In genomic region chr11:6463159-6463837, GRCm38 (mm10) we compare ENCODE assay signal across 29 mouse cellular contexts. TPM values are rescaled to one million over a fixed set of nuclear protein-coding genes. Genes with fewer than 3 reads are reported as not detected.
DNase-seq lines count a peak whose midpoint lies in the region; TF ChIP-seq lines count a peak whose summit lies in the region.
"Had no signal": no experiment of that assay in that cellular context is flagged by ENCODE, and none has a peak within 500 bp of the region (broad histone marks: within the 10 kb centered on the region; RNA-seq: fewer than 3 reads in every experiment).

No protein-coding gene starts in this region.

- peak overlapping the region; percentile 14; the same call in 1 of the 2 replicates for H3K4me2 ChIP-seq in CH12.LX (ENCODE audit: insufficient read depth, low read depth, poor library complexity, severe bottlenecking)
- H3K4me2 ChIP-seq: hindbrain, embryonic 12.5 days; intestine, embryonic 15.5 days; midbrain, embryonic 13.5 days had no signal

- peaks cover 10 to 33% of the 10 kb centered on the region in 2 experiments for H3K36me3 ChIP-seq in CH12.LX (replicated peaks in 1 of 2; ENCODE audit: control insufficient read depth in 1 of 2, insufficient read depth in 1 of 2, low read length in 1 of 2)
- H3K36me3 ChIP-seq in limb, embryonic 10.5 days, result peaks cover 37% of the 10 kb centered on the region

- H3K4me3 ChIP-seq in CH12.LX (replicated peaks in 1 of 3; ENCODE audit: low read depth in 2 of 3, low read length in 2 of 3, poor library complexity in 1 of 3), result no peak overlapping the region
- H3K4me3 ChIP-seq in limb, embryonic 10.5 days, result no peak overlapping the region
- H3K4me3 ChIP-seq: gastrocnemius, adult 2 months; hindbrain, embryonic 12.5 days; intestine, embryonic 15.5 days; megakaryocyte, embryonic 14.5 days; midbrain, embryonic 13.5 days had no signal

- TF ChIP-seq CTCF in CH12.LX (conservative IDR thresholded peaks at IDR 0.05 in 1 of 2, IDR thresholded peaks at IDR 0.05 in 1 of 2; ENCODE audit: low read depth in 2 of 2, low read length in 2 of 2), result peak in 1 of 2 experiments; percentile 58; a peak in 2 of 4 replicates

- dilution Hi-C loops in CH12.LX (cut with MboI; ENCODE audit: extremely low pct_ligation_motif_present, extremely low pct_unique_long_range_greater_than_20kb, low sequenced_read_pairs), result no loop called here

- H3K27me3 ChIP-seq in CH12.LX (replicated peaks), result no peaks in the 10 kb centered on the region
- no peaks in the 10 kb centered on the region for H3K27me3 ChIP-seq in limb, embryonic 10.5 days (ENCODE audit: low read depth, poor library complexity, severe bottlenecking)
- H3K27me3 ChIP-seq: hindbrain, embryonic 12.5 days; intestine, embryonic 15.5 days; megakaryocyte, embryonic 14.5 days; midbrain, embryonic 13.5 days had no signal

- no peak overlapping the region for H3K27ac ChIP-seq in CH12.LX (ENCODE audit: insufficient read depth, low read depth)
- H3K27ac ChIP-seq in limb, embryonic 10.5 days, result no peak overlapping the region
- H3K27ac ChIP-seq: gastrocnemius, adult 2 months; hindbrain, embryonic 12.5 days; hindbrain, postnatal 0 days; intestine, embryonic 15.5 days; liver, embryonic 14.5 days; midbrain, embryonic 13.5 days had no signal

- DNase-seq in 416B (ENCODE audit: low read depth) (peak; percentile 43), CH12.LX (ENCODE audit: extremely low read depth) (peak; percentile 62), R1 (ENCODE audit: low read depth, low spot score) (peak; percentile 48)
- peak; percentile 3 for DNase-seq in limb, embryonic 10.5 days (ENCODE audit: low spot score)
- DNase-seq in urinary bladder, postnatal 36 days (ENCODE audit: low spot score in 2 of 2), result no peak
- no peak for DNase-seq in cerebellum, postnatal 25 days
- no peak for DNase-seq in right cerebral cortex, postnatal 36 days (ENCODE audit: low spot score in 2 of 2)
- DNase-seq in adrenal gland, adult 2 months, result no peak
- DNase-seq: adrenal gland, postnatal 25 days; cerebellum, adult 18-20 months; cerebellum, postnatal 10 days; gastrocnemius, adult 2 months; gastrocnemius, postnatal 36 days; heart, postnatal 14 days; kidney, adult 2 months; kidney, postnatal 4 days; layer of hippocampus, adult 9-11 months; liver; lung, adult 2 months; lung, postnatal 10 days; right cerebral cortex, postnatal 14 days; thymus, adult 2 months; thymus, postnatal 36 days had no signal

- peak; percentile 42 for TF ChIP-seq RAD21 in CH12.LX (IDR thresholded peaks at IDR 0.05; ENCODE audit: low read depth, low read length)

- peaks cover 0 to 40% of the 10 kb centered on the region in 2 experiments; a peak in 2 of 4 replicates for H3K4me1 ChIP-seq in CH12.LX (ENCODE audit: control insufficient read depth in 1 of 2, insufficient read depth in 2 of 2)
- H3K4me1 ChIP-seq in limb, embryonic 10.5 days, result no peaks in the 10 kb centered on the region
- H3K4me1 ChIP-seq: hindbrain, embryonic 12.5 days; intestine, embryonic 15.5 days had no signal

- no peak overlapping the region for H3K9ac ChIP-seq in CH12.LX (ENCODE audit: insufficient read depth, low read depth)
- H3K9ac ChIP-seq: hindbrain, embryonic 12.5 days; intestine, embryonic 15.5 days; liver, embryonic 14.5 days; midbrain, embryonic 13.5 days had no signal

- peak; percentile 60; the same call in 1 of the 2 replicates for TF ChIP-seq EP300 in CH12.LX (IDR thresholded peaks at IDR 0.05; ENCODE audit: low read length)

- 92% methylated on average over 6 of the region's 6 CpGs for WGBS in limb, embryonic 10.5 days

- H3K9me3 ChIP-seq in CH12.LX (replicated peaks; ENCODE audit: low read length), result peaks cover 4% of the 10 kb centered on the region
- H3K9me3 ChIP-seq in limb, embryonic 10.5 days (replicated peaks), result no peaks in the 10 kb centered on the region
- H3K9me3 ChIP-seq: intestine, embryonic 15.5 days; midbrain, embryonic 13.5 days had no signal

- no peak for TF ChIP-seq POLR2A in CH12.LX (IDR thresholded peaks at IDR 0.05; ENCODE audit: low read depth, low read length)

- in situ Hi-C loops in CH12.LX (cut with MboI; ENCODE audit: low pct_ligation_motif_present, low pct_unique_long_range_greater_than_20kb, low sequenced_read_pairs), result loop anchor here (25.0 kb wide), 1 partner anchor 299 kb away; no protein-coding TSS in a partner anchor

- peaks cover 7% of the 10 kb centered on the region for H3K79me2 ChIP-seq in CH12.LX (replicated peaks; ENCODE audit: control insufficient read depth, extremely low read depth, insufficient read depth, poor library complexity, severe bottlenecking)

TF ChIP-seq in CH12.LX, 34 proteins besides CTCF, POLR2A, EP300 and RAD21:
- TF ChIP-seq ZNF384 (IDR thresholded peaks at IDR 0.05; ENCODE audit: low read depth, low read length) (peak; percentile 79), MYC (IDR thresholded peaks at IDR 0.05; ENCODE audit: low read depth, low read length) (no peak), MEF2A (IDR thresholded peaks at IDR 0.05; ENCODE audit: borderline replicate concordance, low read depth, low read length) (no peak), SMC3 (IDR thresholded peaks at IDR 0.05; ENCODE audit: low read depth, low read length) (peak; percentile 42)

RNA-seq across cellular contexts. Expression of gene Purb, which starts 12.4 kb away (rescaled TPM):
- total RNA-seq in CH12.LX (2012; rRNA removed) (19.3 and 29.7 TPM in 2 replicates), CH12.LX (2014; rRNA removed) (45.2 and 50.5 TPM in 2 replicates)
- 35.0 and 42.4 TPM in 2 replicates for polyA plus RNA-seq in CH12.LX (2012; ENCODE audit: insufficient read length, low read depth)
- polyA plus RNA-seq in limb, embryonic 10.5 days (2016; fragmentation: Nextera tagmentation; extraction: Ambion mirVana), result 15.9 and 17.9 TPM in 2 replicates
- total RNA-seq in adrenal gland, adult 2 months (2021), result 10 to 100 TPM; 48.9 to 58.7 TPM
- polyA plus RNA-seq in adrenal gland, adult 2 months (2012; rRNA removed), result 10.1 and 11.0 TPM in 2 replicates

RNA-seq across cellular contexts. Expression of gene H2afv, which starts 19.1 kb away (rescaled TPM):
- 51.4 and 73.2 TPM in 2 replicates for total RNA-seq in CH12.LX (2012; rRNA removed)
- total RNA-seq in CH12.LX (2014; rRNA removed), result 37.8 and 46.6 TPM in 2 replicates
- 63.7 and 67.6 TPM in 2 replicates for polyA plus RNA-seq in CH12.LX (2012; ENCODE audit: insufficient read length, low read depth)
- polyA plus RNA-seq in limb, embryonic 10.5 days (2016; fragmentation: Nextera tagmentation; extraction: Ambion mirVana), result 583 and 781 TPM in 2 replicates
- 10 to 100 TPM; 39.2 to 86.1 TPM for total RNA-seq in adrenal gland, adult 2 months (2021)
- polyA plus RNA-seq in adrenal gland, adult 2 months (2012; rRNA removed), result 15.0 and 17.4 TPM in 2 replicates

RNA-seq across cellular contexts. Expression of gene Ppia, which starts 48.1 kb away (rescaled TPM):
- total RNA-seq in CH12.LX (2012; rRNA removed), result 8,867 and 10,240 TPM in 2 replicates
- total RNA-seq in CH12.LX (2014; rRNA removed), result 9,428 and 9,904 TPM in 2 replicates
- polyA plus RNA-seq in CH12.LX (2012; ENCODE audit: insufficient read length, low read depth), result 5,045 and 5,764 TPM in 2 replicates
- 5,840 and 6,698 TPM in 2 replicates for polyA plus RNA-seq in limb, embryonic 10.5 days (2016; fragmentation: Nextera tagmentation; extraction: Ambion mirVana)
- total RNA-seq in adrenal gland, adult 2 months (2021), result 1,000 to 10,000 TPM; 1,264 to 1,797 TPM
- polyA plus RNA-seq in adrenal gland, adult 2 months (2012; rRNA removed), result 237 and 265 TPM in 2 replicates

RNA-seq across cellular contexts. Expression of gene Myo1g, which starts 57.5 kb away (rescaled TPM):
- total RNA-seq in CH12.LX (2012; rRNA removed) (279 and 335 TPM in 2 replicates), CH12.LX (2014; rRNA removed) (265 and 268 TPM in 2 replicates)
- polyA plus RNA-seq in CH12.LX (2012; ENCODE audit: insufficient read length, low read depth), result 279 and 284 TPM in 2 replicates
- 0.80 and 0.86 TPM in 2 replicates for polyA plus RNA-seq in limb, embryonic 10.5 days (2016; fragmentation: Nextera tagmentation; extraction: Ambion mirVana)
- total RNA-seq in adrenal gland, adult 2 months (2021), result 1 to 10 TPM; 2.1 to 2.6 TPM
- 3.8 and 4.7 TPM in 2 replicates for polyA plus RNA-seq in adrenal gland, adult 2 months (2012; rRNA removed)

Comparison
In these comparisons a context has a peak if more than half of its experiments do, and no peak if none do; other contexts are left out.
1. DNase-seq: peak in 416B (single experiment), CH12.LX (single experiment), R1 (single experiment) and limb, embryonic 10.5 days (single experiment); none in urinary bladder, postnatal 36 days (0 of 2), cerebellum, postnatal 25 days (0 of 2), right cerebral cortex, postnatal 36 days (0 of 2) and adrenal gland, adult 2 months (single experiment).
2. RNA of gene Ppia, which starts 48.1 kb away (polyA plus RNA-seq): 5,840 to 6,698 TPM in limb, embryonic 10.5 days and 5,045 to 5,764 TPM in CH12.LX; 237 to 265 TPM in adrenal gland, adult 2 months; every median in the first group is over 10 times any median in the second.